Mouse (Mus musculus): ENCODE measurements around the gene Tbc1d1. TPM values are rescaled to one million over a fixed set of nuclear protein-coding genes. Genes with fewer than 3 reads are reported as not detected.
"Not testable (repeated sequence)": the region's sequence is repeated elsewhere in the genome, so short reads cannot be mapped to it uniquely, and the experiment has no call there.

Tbc1d1 gene
- total RNA-seq, 1 experiment from 2014 or later = 61.0 TPM

- no peak for ATAC-seq (replicated peaks; ENCODE audit: insufficient number of reproducible peaks, low FRiP score, low TSS enrichment, poor library complexity, severe bottlenecking)
These were observed 168.8 kb downstream of the Tbc1d1 start for GRCm38 (mm10) chr5:64324920-64325319.

- no peak for ATAC-seq (replicated peaks; ENCODE audit: insufficient number of reproducible peaks, low FRiP score, low TSS enrichment, poor library complexity, severe bottlenecking)
These were observed 169.7 kb downstream of the Tbc1d1 start for GRCm38 (mm10) chr5:64325741-64326355.

- no peak for ATAC-seq (replicated peaks; ENCODE audit: insufficient number of reproducible peaks, low FRiP score, low TSS enrichment, poor library complexity, severe bottlenecking)
These were observed 170.5 kb downstream of the Tbc1d1 start for GRCm38 (mm10) chr5:64326427-64327181.

GRCm38 (mm10) chr5:64327212-64327902 lies 171.3 kb downstream of the Tbc1d1 start:
- ATAC-seq (replicated peaks; ENCODE audit: insufficient number of reproducible peaks, low FRiP score, low TSS enrichment, poor library complexity, severe bottlenecking) = no peak

GRCm38 (mm10) chr5:64336767-64337408 lies 180.8 kb downstream of the Tbc1d1 start:
- ATAC-seq (replicated peaks; ENCODE audit: insufficient number of reproducible peaks, low FRiP score, low TSS enrichment, poor library complexity, severe bottlenecking) = no peak

- ATAC-seq (replicated peaks; ENCODE audit: insufficient number of reproducible peaks, low FRiP score, low TSS enrichment, poor library complexity, severe bottlenecking) = not testable (repeated sequence)
These were observed 182.7 kb downstream of the Tbc1d1 start for GRCm38 (mm10) chr5:64338795-64339194.

GRCm38 (mm10) chr5:64340366-64340765 lies 184.3 kb downstream of the Tbc1d1 start:
- ATAC-seq (replicated peaks; ENCODE audit: insufficient number of reproducible peaks, low FRiP score, low TSS enrichment, poor library complexity, severe bottlenecking) = no peak

- no peak for ATAC-seq (replicated peaks; ENCODE audit: insufficient number of reproducible peaks, low FRiP score, low TSS enrichment, poor library complexity, severe bottlenecking)
These were observed 185.6 kb downstream of the Tbc1d1 start for GRCm38 (mm10) chr5:64341671-64342070.

GRCm38 (mm10) chr5:64342138-64342537 lies 186.0 kb downstream of the Tbc1d1 start:
- no peak for ATAC-seq (replicated peaks; ENCODE audit: insufficient number of reproducible peaks, low FRiP score, low TSS enrichment, poor library complexity, severe bottlenecking)

- peak; percentile 85 for ATAC-seq (replicated peaks; ENCODE audit: insufficient number of reproducible peaks, low FRiP score, low TSS enrichment, poor library complexity, severe bottlenecking)
These were observed 188.0 kb downstream of the Tbc1d1 start for GRCm38 (mm10) chr5:64343972-64344700.

- ATAC-seq (replicated peaks; ENCODE audit: insufficient number of reproducible peaks, low FRiP score, low TSS enrichment, poor library complexity, severe bottlenecking) = no peak
These were observed 189.2 kb downstream of the Tbc1d1 start for GRCm38 (mm10) chr5:64345181-64345735.

- ATAC-seq (replicated peaks; ENCODE audit: insufficient number of reproducible peaks, low FRiP score, low TSS enrichment, poor library complexity, severe bottlenecking) = no peak
These were observed 189.7 kb downstream of the Tbc1d1 start for GRCm38 (mm10) chr5:64345761-64346160.

- no peak for ATAC-seq (replicated peaks; ENCODE audit: insufficient number of reproducible peaks, low FRiP score, low TSS enrichment, poor library complexity, severe bottlenecking)
These were observed 190.3 kb downstream of the Tbc1d1 start for GRCm38 (mm10) chr5:64346343-64346885.

GRCm38 (mm10) chr5:64348166-64348565 lies 192.1 kb downstream of the Tbc1d1 start:
- no peak for ATAC-seq (replicated peaks; ENCODE audit: insufficient number of reproducible peaks, low FRiP score, low TSS enrichment, poor library complexity, severe bottlenecking)

GRCm38 (mm10) chr5:64348780-64349179 lies 192.7 kb downstream of the Tbc1d1 start:
- ATAC-seq (replicated peaks; ENCODE audit: insufficient number of reproducible peaks, low FRiP score, low TSS enrichment, poor library complexity, severe bottlenecking) = no peak

- ATAC-seq (replicated peaks; ENCODE audit: insufficient number of reproducible peaks, low FRiP score, low TSS enrichment, poor library complexity, severe bottlenecking) = no peak
These were observed 195.9 kb downstream of the Tbc1d1 start for GRCm38 (mm10) chr5:64351968-64352367.

GRCm38 (mm10) chr5:64358639-64359584 lies 202.8 kb downstream of the Tbc1d1 start:
- ATAC-seq (replicated peaks; ENCODE audit: insufficient number of reproducible peaks, low FRiP score, low TSS enrichment, poor library complexity, severe bottlenecking) = no peak
